Mouse (Mus musculus) heart, adult 11 months (tissue): ENCODE results near the gene Cryl1.

ENCODE experiments used
- DNase-seq: peaks from one replicate; pipeline ENCODE4 v3.0.0; 2022

The Cryl1 gene

GRCm38 (mm10) chr14:57398065-57398757 is at the start of gene Cryl1:
TSS of gene Cryl1 (minus strand) at chr14:57398529.
- peak; percentile 100 for DNase-seq

GRCm38 (mm10) chr14:57430451-57430850 is 32.1 kb upstream of the Cryl1 start:
- no peak for DNase-seq

- DNase-seq, result no peak
Observed at GRCm38 (mm10) chr14:57424212-57424561, 25.9 kb upstream of the Cryl1 start.

- DNase-seq, result peak; percentile 99
Observed at GRCm38 (mm10) chr14:57423432-57424211, 25.3 kb upstream of the Cryl1 start, which contains the start of gene Ift88. TSS of gene Ift88 (plus strand) at chr14:57424062.

GRCm38 (mm10) chr14:57417187-57417586 is 18.9 kb upstream of the Cryl1 start:
- no peak for DNase-seq

GRCm38 (mm10) chr14:57412166-57412565 is 13.8 kb upstream of the Cryl1 start:
- no peak for DNase-seq

- DNase-seq, result no peak
Observed at GRCm38 (mm10) chr14:57409106-57409505, 10.8 kb upstream of the Cryl1 start.

- no peak for DNase-seq
Observed at GRCm38 (mm10) chr14:57408100-57408499, 9.8 kb upstream of the Cryl1 start.

GRCm38 (mm10) chr14:57407039-57407987 is 9.0 kb upstream of the Cryl1 start:
- peak; percentile 93 for DNase-seq

- no peak for DNase-seq
Observed at GRCm38 (mm10) chr14:57402815-57403214, 4.5 kb upstream of the Cryl1 start.

GRCm38 (mm10) chr14:57398813-57399427 is 591 bp upstream of the Cryl1 start:
- peak; percentile 94 for DNase-seq

- no peak for DNase-seq
Observed at GRCm38 (mm10) chr14:57397221-57397620, 1.1 kb downstream of the Cryl1 start.

GRCm38 (mm10) chr14:57395470-57395869 is 2.9 kb downstream of the Cryl1 start:
- DNase-seq, result peak; percentile 8

- DNase-seq, result no peak
Observed at GRCm38 (mm10) chr14:57392278-57392677, 6.1 kb downstream of the Cryl1 start.

- DNase-seq, result no peak
Observed at GRCm38 (mm10) chr14:57391621-57392020, 6.7 kb downstream of the Cryl1 start.

GRCm38 (mm10) chr14:57386758-57387561 is 11.4 kb downstream of the Cryl1 start:
- peak; percentile 96 for DNase-seq

GRCm38 (mm10) chr14:57385667-57386066 is 12.7 kb downstream of the Cryl1 start:
- DNase-seq, result no peak

- DNase-seq, result no peak
Observed at GRCm38 (mm10) chr14:57377531-57377930, 20.8 kb downstream of the Cryl1 start.

GRCm38 (mm10) chr14:57376956-57377355 is 21.4 kb downstream of the Cryl1 start:
- no peak for DNase-seq

GRCm38 (mm10) chr14:57376016-57376415 is 22.3 kb downstream of the Cryl1 start:
- no peak for DNase-seq

- DNase-seq, result no peak
Observed at GRCm38 (mm10) chr14:57375205-57375604, 23.1 kb downstream of the Cryl1 start.
